Mouse (Mus musculus): ENCODE data around the gene Vac14.
"Not testable (repeated sequence)": the region's sequence is repeated elsewhere in the genome, so short reads cannot be mapped to it uniquely, and the experiment has no call there.

The Vac14 gene

DNA sequence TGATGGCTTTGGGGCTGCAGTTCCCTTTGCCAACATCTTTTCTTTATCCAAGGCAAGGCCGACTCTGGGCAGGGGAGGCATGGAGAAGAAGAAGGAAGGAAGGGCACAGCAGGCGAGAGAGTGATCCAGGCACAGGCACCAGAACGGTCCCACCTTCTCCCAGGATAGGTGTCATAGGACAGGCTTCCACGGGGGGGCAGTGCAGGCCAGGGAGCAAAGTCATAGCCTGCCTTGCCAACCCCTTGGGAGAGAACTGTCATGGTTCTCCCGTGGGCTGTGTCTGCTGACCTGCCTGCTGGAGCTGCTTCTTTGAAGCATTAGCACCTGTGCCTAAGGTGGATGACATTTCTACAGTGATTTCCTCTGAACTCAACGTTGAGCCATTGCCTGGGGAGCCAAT, 27.7 kb downstream of the Vac14 start:
- peak; percentile 71 for ATAC-seq (ENCODE audit: insufficient number of reproducible peaks, low FRiP score, low TSS enrichment)

DNA sequence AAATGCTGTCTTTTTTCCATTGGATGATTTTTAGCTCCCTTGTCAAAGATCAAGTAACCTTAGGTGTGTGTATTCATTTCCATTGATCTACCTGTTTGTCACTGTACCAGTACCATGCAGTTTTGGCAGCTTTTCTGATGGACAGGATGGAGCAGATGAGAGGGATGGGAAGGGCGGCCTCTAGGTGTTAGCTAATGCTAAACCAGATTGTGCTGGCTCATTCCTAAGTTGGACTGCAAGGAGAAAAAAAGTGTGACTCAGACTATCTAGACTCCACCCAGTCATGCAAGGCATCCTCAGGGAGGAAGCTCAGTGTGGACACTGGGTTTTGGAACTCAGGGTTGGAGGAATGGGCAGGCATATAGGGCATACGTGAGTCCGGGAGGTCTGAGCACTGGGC, 30.2 kb downstream of the Vac14 start:
- no peak for ATAC-seq (ENCODE audit: insufficient number of reproducible peaks, low FRiP score, low TSS enrichment)

DNA sequence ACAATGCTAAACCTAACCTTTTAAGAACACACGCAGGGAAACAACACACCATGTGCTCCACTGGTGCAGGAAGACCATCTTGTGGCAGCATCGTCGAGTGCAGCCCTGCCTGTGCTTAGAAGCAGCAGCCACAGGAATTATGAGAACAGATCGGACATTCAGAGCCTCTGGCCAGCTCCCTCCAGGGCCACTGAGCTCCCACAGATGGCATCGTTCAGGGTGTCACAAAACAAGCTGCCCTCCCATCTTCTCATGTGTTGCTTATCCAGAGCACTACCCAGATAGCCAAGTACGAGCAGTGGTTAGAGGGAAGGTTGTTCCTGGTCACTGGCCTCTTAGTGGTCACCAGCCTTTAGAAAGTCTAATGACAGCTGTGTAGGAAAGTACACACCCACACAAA, 30.9 kb downstream of the Vac14 start:
- ATAC-seq (ENCODE audit: insufficient number of reproducible peaks, low FRiP score, low TSS enrichment) = peak; percentile 62

DNA sequence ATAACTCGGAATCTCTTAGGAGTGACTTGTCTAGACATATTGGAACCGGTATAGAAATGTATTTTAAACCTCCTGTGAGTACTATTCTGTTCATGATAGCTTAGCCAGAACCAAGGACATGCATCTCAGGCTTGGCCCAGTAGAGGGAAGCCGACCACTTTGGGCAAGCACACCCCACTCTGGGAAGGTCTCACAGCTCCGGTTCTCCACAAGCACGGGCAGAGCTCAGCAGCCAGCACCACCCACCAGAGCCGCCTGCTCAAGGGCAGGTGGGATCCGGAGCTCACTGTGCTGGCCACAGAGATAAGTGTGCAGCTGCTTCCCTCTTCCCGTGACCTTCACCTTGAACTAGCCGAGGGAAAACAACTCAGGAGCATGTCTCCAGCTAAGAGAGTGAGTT, 32.5 kb downstream of the Vac14 start:
- ATAC-seq (ENCODE audit: insufficient number of reproducible peaks, low FRiP score, low TSS enrichment) = no peak

DNA sequence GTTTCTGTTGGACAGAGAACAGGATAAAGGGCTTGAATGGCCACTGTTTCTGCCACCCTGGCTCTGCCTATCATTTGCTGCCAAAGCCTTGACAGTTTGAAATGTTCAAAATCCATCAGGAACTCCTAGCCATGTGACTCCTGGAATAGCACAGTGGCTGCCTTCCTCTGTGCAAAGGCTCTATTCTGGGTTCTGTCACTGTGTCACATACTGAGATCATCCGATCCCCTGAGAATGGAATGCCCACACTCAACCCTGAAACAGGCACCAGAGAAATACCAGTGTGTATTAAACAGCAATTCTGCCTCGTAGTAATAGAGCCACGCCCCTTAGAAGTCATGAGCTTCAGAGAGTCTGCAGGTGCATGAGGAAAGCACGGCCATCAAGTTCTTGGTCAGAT, 33.5 kb downstream of the Vac14 start:
- ATAC-seq (ENCODE audit: insufficient number of reproducible peaks, low FRiP score, low TSS enrichment) = no peak

DNA sequence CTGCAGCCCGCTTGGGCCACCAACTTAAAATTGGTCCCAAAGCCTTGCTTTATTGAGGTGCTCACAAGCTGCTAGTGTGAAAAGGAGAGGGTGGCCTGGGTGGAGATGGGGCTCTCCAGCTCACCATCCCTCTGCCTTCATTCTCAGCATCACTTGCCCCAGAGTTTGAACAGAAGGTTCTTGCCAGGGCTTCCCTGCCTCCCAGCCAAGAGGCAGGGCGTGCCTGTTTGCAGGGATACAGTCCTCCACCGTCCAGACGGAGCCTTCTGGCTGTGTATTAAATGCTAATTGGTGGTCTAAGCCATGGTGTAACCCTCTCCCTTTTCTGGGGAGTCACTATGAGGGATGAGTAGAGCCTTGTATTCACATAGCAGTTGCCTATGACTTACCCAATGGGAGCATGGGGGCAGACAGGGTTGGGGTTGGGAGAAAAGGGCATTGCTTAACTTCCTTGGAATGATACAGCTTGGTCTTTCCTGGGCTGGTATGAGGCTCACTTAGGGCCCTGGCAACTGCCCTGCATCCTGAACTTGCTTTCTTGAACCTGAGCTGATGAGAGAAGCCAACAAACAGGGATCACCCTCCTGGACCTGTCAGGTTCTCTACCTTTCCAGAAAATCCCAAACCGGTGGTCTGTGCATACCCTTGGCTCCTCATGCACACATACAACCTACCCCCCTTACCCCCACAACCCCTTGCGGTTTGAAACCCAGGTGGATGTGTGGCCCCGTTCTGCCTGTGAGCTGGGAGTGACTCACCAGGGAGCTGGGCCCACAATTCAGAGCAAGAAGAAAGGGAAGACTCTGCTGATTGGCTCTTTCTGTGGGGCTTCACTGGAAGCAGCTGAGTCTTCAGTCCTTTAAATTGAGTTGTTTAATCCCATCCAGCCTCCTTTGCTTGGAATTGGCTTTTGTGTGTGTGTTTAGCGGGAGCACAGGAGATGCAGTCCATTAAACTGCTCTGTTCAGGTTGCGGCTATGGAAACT, 36.0 kb downstream of the Vac14 start:
- ATAC-seq (ENCODE audit: insufficient number of reproducible peaks, low FRiP score, low TSS enrichment) = no peak

DNA sequence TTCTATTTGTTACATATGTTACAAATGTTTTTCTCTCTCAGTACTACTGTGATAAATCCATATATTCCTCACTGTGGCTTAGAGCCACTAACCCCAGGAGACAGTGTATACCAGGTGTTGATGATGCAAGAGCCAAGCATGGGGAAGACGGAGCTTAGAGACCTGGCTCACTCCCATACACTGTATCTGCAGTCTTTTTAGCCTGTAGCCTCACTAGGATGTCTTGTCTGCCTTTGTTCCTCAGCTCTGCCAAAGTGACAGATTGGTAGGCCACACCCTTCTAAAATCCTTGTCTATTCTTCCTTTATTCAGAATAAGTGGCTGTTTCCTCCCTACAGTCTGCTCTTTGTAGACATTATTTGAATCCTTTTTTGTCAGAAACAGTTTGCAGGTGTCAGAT, 37.4 kb downstream of the Vac14 start:
- 0 out of 2 replicates have a peak, but pooled peaks have one; percentile 29 for ATAC-seq (ENCODE audit: insufficient number of reproducible peaks, low FRiP score, low TSS enrichment)

DNA sequence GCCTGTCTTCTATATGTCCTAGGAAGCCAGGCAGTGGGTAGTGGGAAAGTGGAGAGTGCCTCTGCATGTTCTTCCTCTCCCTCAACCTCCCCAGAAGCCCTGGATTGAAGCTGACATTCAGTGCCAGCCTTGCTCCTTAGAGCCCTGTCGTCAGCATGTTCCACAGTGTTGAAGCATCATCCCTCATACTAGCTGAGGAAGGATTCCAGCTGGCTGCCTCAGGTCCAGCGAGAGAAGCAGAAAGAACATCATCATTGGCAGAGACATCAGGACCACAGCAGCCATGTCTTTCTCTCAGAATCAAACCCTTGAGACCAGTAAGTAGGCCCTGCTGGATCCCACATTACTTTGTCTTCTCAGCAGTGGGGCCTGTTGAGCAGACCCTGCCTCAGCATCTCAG, 39.3 kb downstream of the Vac14 start:
- no peak for ATAC-seq (ENCODE audit: insufficient number of reproducible peaks, low FRiP score, low TSS enrichment)

DNA sequence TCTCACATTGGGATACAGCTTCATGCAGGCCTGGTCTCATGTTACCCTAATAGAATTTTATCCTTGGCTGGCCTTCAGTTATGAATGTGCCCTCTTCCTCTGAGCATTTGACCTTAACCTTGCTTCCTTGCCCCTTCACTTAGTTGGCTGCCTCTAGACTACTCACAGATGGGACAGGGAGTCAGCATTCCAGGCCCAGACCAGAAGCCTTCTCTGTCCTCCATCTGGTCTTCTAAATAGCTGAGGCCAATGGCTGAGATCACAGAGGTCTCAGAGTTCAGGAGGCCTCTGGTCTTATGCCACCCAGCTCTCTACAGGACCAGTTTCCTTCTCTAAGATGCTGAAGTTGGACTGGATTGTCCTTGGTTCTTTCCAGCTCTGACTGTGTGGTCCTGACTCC, 41.7 kb downstream of the Vac14 start:
- no peak for ATAC-seq (ENCODE audit: insufficient number of reproducible peaks, low FRiP score, low TSS enrichment)

DNA sequence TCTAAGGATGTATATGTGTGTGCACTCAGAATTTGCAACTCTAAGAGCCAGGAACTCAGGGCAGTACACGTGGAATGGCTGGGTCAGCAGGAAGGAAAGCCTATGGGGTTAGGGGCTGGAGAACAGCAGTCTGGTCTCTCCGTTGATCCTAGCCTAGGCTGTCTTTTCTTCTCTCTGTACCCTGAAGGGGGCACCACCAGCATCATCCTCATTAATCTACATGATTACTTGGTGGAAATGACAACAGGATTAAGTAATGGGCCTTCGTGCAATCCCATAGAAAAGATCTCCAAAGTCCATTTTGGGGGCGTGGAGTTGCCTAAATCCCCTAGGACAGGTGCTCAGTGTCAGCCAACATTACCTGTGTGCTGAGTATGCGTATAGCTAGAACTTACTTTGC, 44.2 kb downstream of the Vac14 start:
- ATAC-seq (ENCODE audit: insufficient number of reproducible peaks, low FRiP score, low TSS enrichment) = no peak

DNA sequence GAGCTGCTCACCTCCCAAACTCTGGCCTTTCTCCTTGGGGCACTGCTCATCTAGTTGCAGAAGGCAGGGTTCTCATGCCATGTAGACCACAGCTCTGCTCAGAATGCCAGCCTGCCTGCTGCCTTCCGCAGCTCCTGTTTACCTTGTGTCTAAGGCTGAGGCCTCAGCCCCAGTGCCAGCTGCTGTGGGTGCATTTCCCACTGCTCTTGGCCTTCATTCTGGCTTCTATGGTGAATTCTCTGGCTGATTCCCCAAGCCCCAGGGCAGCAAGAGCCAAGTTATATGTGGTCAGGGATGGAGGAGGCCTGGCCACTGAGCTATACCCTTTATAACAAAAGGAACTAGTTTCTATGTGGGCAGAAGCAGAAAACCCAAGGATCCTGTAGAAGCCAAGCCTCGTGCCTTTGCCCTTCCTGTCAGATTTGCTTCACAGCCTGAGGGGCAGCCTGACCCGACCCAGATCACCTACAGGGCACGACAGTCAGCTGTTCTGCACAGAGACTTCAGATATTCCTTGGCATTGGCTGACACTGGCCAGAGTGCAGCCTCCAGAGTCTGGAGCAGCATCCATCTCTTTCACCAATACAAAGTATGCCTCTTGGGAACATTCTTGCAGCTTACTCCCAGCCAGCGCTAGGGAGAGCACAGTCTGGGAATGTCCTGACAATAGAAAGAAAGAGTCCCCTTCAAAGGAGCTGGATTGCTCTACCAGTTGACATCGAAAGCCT, 44.8 kb downstream of the Vac14 start:
- no peak; the same call in 1 of the 2 replicates for ATAC-seq (ENCODE audit: insufficient number of reproducible peaks, low FRiP score, low TSS enrichment)

DNA sequence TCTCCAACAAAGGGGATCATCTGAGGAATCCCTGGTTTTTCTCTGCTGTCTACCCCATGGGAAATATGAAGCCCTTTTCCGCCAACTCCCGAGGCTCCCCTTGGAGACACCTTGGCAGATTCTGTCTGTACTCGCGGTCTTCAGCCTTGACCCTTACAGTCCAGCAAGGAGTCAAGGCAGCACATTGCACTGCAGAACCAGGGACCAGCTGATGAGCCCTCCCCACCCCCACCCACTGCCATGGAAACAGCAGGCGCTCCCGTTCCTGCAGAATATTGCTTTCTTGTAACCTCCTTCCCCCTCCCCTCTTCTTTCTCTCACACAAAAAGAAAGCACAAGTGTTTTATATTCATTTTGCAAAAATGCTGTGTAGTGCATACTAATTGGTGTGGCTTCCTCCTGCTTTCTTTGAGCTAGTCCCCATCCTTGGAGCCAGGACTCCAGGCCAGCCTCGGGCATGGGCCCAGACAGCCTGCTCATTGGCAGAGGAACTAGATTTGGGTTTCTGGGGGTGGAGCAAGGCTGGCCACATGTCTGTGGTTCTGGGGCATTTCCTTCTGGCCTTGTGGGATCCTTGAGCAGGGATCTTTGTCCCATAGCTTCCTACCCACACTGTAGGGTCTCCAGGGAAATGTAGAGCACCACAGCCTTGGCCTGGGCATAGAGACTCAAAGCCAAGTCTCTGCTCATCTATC, 46.0 kb downstream of the Vac14 start:
- ATAC-seq (ENCODE audit: insufficient number of reproducible peaks, low FRiP score, low TSS enrichment) = peak; percentile 70

DNA sequence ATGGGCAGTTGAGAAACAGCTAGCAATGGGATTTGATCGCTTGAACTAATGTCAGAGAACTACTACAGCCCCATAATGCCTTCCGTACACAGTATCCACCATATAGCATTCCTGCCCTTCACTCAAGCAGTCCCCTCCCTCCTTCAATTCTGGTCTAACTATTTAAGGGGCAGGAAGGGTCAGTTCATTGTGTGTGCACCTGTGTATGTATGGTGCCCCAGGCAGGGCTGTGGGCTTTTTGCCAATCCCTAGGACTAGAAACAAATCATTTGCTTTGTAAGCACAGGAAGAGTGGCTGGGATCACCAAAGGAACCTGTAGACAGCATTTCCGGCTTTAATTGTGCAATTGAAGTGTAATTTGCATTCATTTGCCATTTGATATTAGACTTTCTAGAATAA, 46.6 kb downstream of the Vac14 start:
- ATAC-seq (ENCODE audit: insufficient number of reproducible peaks, low FRiP score, low TSS enrichment) = no peak

DNA sequence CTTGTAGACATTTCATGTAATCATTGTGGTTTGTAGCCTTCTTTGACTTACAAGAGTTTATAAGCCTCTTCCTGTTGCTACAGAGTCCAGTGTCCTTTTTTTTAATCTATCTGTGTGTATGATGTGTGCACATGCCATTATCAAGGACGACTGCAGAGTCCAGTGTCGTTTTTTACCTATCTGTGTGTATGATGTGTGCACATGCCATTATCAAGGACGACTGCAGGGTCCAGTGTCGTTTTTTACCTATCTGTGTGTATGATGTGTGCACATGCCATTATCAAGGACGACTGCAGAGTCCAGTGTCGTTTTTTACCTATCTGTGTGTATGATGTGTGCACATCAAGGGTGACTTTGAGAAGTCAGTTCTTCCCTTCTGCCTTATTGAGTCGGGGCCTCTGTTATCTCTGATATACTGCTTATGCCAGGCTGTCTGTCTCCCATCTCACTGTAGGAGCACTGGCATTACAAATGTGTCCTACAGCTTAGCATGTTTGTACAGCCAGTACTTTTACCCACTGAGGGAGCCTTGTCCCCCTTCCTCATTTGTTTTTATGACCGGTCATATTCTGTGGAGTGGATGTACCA, 49.3 kb downstream of the Vac14 start:
- not testable (repeated sequence) for ATAC-seq (ENCODE audit: insufficient number of reproducible peaks, low FRiP score, low TSS enrichment)

DNA sequence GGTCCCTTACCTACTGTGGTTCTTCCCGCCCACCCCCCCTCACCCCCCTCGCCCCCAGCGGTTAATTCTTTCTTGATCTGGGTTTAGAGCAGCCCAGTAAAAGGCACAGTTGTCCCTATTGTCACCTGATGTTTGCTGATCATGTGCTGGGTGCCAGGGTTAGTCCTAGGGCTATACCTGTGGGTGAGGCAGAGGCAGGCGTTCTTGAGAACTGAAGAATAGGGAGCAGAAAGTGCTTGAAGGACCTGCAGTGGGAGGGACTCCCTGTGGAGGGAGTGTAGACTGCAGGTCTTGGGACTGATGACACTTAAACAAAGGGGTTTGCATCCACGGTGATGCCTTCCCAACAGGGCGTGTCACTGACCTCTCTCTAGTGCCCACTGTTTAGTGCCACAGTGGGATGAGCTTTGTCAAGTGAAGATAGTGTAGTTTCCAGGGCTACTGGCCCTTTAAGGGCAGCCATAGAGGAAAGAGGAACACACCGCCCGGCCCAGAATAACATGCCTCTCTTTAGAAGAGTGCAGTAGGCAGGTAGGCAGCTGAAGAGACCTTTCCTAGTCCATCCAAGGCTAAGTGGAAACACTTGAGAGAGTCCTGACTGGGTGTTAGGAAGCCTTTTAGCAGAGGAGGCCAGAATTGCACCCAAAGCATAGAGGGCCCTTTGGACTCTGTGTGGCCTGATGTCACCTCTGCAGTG, 51.7 kb downstream of the Vac14 start:
- no peak for ATAC-seq (ENCODE audit: insufficient number of reproducible peaks, low FRiP score, low TSS enrichment)

DNA sequence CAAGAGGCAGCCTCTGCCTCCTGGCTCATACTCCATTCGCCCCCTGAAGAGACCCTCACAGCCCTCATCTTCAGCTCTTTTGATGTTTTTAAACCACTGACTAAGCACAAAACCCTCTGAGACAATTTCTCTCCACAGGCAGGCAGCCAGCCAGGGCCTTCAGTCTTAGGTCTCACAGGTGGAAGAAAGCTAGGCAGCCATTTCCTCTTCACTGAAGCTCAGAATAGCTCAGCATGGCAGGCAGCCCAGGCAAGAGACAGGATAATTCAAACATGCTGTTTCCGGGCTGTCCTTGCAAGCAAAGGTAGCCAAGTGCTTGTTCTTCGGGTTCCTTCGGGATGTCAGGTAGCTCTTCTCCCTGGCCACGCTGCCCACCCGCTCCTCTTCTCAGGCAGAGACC, 52.9 kb downstream of the Vac14 start:
- peak; percentile 62; the same call in 1 of the 2 replicates for ATAC-seq (ENCODE audit: insufficient number of reproducible peaks, low FRiP score, low TSS enrichment)

DNA sequence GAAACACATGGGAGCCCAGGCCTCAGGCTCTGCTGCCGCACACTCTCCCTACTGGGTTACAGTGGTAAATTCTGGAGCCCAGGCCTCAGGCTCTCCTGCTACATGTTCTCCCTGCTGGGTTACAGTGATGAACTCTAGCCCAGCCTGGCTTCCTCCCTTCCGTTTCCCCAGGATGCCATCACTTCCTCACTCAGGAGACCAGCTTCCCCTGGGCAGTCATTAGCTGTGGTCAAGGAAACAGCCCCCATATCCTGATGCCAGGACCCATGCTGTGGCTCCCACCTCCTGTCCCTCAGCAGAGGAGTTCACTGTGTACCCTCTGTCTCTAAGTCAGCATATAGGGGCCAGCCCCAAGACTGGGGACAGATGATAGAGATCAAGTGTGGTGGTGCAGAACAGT, 53.7 kb downstream of the Vac14 start:
- no peak for ATAC-seq (ENCODE audit: insufficient number of reproducible peaks, low FRiP score, low TSS enrichment)

DNA sequence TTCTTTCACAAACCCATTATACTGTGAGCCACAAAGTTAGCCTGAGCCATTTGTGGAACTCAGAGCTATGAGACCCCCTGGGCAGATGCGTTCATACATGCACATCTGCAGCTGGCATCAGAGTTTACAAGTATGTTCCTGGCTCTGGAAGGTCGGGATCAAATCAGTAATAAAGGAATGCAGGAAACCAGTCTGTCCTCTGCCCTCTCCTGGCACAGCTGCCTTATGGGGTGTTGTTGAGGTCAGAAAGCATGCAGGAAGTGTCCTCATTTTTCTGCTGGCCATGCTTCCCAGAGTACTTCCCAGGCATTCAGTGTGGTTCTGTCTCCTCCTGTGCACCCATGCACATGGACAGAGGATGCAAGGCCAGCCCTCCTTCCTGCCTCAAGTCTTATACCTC, 54.8 kb downstream of the Vac14 start:
- ATAC-seq (ENCODE audit: insufficient number of reproducible peaks, low FRiP score, low TSS enrichment) = no peak

DNA sequence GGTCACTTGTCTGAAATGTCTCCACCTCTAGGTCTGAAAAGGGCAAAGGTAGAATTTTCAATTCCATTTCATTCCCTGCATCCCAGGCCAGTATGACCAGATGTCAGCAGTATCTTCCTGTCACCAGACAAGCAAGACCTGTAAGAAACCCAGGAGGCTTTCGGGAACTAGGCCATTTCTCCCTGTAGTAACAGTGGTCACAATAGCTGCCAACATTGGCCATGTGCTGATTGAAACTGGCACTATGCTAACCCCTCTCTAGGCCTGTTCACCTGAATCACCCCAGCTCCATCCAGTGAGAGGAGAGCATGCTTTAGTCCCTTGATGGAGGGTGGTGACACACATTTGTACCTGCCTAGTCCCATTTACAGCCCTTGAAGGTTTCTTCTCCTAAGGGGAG, 56.2 kb downstream of the Vac14 start:
- ATAC-seq (ENCODE audit: insufficient number of reproducible peaks, low FRiP score, low TSS enrichment) = 0 out of 2 replicates have a peak, but pooled peaks have one; percentile 23

DNA sequence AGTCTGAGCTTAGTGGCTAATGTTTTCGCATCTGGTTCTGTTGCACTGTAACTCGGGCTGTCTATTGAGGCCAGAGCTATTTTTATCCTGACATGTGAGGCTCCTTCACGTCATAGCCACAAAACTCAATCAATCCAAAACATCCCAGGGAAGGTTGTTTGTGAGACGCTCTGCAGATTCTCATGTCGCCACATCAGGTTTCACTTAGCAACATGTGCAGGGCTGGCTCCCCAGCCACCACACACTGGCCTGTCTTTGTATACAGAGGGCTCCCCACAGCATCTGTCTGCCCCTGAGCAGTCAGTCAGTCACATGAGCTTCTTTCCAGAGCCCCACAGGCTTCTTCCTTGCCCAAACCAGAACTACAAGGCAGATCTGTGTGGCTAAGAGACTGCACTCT, 58.3 kb downstream of the Vac14 start:
- ATAC-seq (ENCODE audit: insufficient number of reproducible peaks, low FRiP score, low TSS enrichment) = no peak

Measured in cerebellum, adult (tissue).